Mouse (Mus musculus) megakaryocyte, embryonic 14.5 days (primary cell): ENCODE results near the gene Ccpg1. TPM values are rescaled to one million over a fixed set of nuclear protein-coding genes. Genes with fewer than 3 reads are reported as not detected.

ENCODE experiments used
- H3K27me3 ChIP-seq: replicated peaks from 2 replicates; pipeline ENCODE3; 2012; ENCODE audit warnings: inconsistent platforms
- H3K36me3 ChIP-seq: replicated peaks from 2 replicates; pipeline ENCODE3; 2012; ENCODE audit warnings: low read length, inconsistent platforms, mixed read lengths
- H3K4me1 ChIP-seq: 2 replicates; pipeline ENCODE4 v1.6.1; 2012; ENCODE audit warnings: inconsistent platforms
- H3K4me3 ChIP-seq: replicated peaks from 2 replicates; pipeline ENCODE3; 2012; ENCODE audit warnings: moderate library complexity, mild to moderate bottlenecking, inconsistent platforms
- H3K9me3 ChIP-seq: 2 replicates; pipeline ENCODE4 v1.6.1; 2012; ENCODE audit warnings: inconsistent platforms
- FLI1 ChIP-seq: IDR thresholded peaks from 2 replicates; pipeline ENCODE4 v1.6.1; 2012; ENCODE audit warnings: low read length, inconsistent platforms, mixed read lengths
- GATA1 ChIP-seq: IDR thresholded peaks from 3 replicates; pipeline ENCODE4 v1.6.1; 2012; ENCODE audit warnings: mixed read lengths, low read length, inconsistent platforms, borderline replicate concordance
- polyA plus RNA-seq: library from polyadenylated mRNA; stranded (reverse); fragments of >175 nt; gene quantifications from 2 replicates; pipeline ENCODE4 v1.2.3, GENCODE M21; 2012; ENCODE audit warnings: low replicate concordance; ENCODE audit not compliant: insufficient read depth

Ccpg1 gene
- polyA plus RNA-seq, 1 experiment = 3.9 TPM

DNA sequence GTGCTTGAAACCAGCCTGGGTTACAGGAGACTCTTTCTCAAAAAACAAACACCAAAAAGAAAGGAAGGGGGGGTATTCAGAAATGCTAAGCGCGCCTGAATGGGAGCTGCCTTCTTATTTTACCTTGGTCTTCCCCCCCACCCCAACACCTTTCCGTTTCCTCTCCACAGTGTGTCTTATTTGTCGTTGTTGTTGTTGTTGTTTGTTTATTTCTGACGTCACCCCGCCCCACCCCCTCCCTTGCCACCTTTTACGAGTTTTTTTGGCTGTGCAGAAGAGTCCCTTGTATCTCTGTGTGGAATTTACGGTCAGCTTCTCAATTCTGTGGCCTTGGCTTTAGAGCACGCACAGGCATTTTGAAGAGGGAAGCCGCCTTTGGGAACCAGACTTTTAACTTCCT, 60.5 kb downstream of the Ccpg1 start:
- TF ChIP-seq FLI1 = no peak
- no peak for TF ChIP-seq GATA1
- Histone ChIP-seq H3K4me1 (peaks cover 73% of the 10 kb centered on the region), H3K27me3 (no peaks in the 10 kb centered on the region), H3K9me3 (no peaks in the 10 kb centered on the region), H3K36me3 (peaks cover 33% of the 10 kb centered on the region), H3K4me3 (peak overlapping the region; percentile 99)

DNA sequence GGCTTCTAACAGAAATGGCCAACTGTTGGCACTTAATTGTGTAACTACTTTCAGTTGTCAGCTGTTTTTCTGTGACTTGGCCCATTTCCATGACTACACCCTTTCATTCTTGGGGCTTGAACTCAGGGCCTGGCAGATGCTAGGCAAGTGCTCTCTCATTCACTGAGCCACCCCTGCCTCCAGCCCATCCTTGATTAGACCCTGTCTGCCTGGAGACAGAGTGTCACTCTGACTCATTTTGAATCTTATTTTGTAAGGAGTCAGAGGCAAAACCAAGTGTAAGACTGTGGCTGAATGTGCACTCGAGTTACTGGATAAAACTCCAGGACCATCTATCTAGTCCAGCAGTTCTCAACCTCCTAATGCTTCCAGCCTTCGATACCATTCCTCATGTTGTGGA, 62.7 kb downstream of the Ccpg1 start:
- Histone ChIP-seq H3K4me1 (peaks cover 84% of the 10 kb centered on the region), H3K36me3 (peaks cover 45% of the 10 kb centered on the region)
- no peak for TF ChIP-seq FLI1
- no peak for TF ChIP-seq GATA1

DNA sequence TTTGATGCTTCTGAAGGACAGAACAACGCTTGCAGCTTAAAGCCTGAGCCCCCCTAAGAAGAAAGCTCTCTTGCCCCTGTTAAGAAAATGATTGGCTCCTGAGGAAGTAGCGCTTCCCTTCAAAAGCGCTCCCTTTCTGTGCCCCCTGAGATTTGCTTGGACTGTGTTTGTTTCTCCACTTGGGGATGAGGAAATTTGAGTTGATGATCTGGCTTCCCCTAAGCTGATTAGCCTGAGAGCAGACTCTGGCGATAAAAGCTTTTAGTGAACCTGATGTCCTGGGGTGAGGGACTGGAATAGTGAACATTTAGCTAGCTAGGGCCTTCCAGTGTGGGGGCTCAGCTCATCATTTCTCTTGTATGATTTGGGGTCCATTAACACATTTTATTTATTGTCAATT, 63.7 kb downstream of the Ccpg1 start:
- TF ChIP-seq GATA1 (no peak), FLI1 (no peak)
- Histone ChIP-seq H3K36me3 (peaks cover 52% of the 10 kb centered on the region), H3K4me1 (peaks cover 91% of the 10 kb centered on the region), H3K27me3 (no peaks in the 10 kb centered on the region), H3K4me3 (peak overlapping the region; percentile 7), H3K9me3 (no peaks in the 10 kb centered on the region)

More for the DNA sequence above, 62.7 kb downstream of the Ccpg1 start:
- H3K4me3 ChIP-seq = peak overlapping the region; percentile 76
- H3K27me3 ChIP-seq = no peaks in the 10 kb centered on the region
- no peaks in the 10 kb centered on the region for H3K9me3 ChIP-seq

DNA sequence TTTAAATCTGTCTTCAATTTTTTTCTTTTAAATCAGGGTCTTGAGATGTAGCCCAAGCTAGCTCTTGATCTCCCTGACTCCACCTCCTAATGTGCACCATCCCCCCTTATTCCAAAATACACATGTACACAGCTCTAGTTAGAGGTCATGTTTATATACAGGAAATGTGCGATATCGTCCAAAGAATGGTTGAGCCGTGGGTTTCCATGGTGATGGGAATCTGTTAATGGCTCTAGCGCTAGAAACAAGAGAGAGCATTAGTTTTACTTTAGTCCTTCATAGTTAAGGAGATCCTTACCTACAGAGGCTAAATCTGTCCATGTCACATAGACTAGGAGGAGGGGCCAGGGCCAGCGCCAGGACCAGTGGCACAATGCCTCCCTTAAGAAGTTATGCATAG, 64.6 kb downstream of the Ccpg1 start:
- Histone ChIP-seq H3K36me3 (peaks cover 60% of the 10 kb centered on the region), H3K4me3 (no peak overlapping the region), H3K27me3 (no peaks in the 10 kb centered on the region), H3K9me3 (no peaks in the 10 kb centered on the region), H3K4me1 (peaks cover 90% of the 10 kb centered on the region)
- TF ChIP-seq FLI1 (no peak), GATA1 (no peak)

DNA sequence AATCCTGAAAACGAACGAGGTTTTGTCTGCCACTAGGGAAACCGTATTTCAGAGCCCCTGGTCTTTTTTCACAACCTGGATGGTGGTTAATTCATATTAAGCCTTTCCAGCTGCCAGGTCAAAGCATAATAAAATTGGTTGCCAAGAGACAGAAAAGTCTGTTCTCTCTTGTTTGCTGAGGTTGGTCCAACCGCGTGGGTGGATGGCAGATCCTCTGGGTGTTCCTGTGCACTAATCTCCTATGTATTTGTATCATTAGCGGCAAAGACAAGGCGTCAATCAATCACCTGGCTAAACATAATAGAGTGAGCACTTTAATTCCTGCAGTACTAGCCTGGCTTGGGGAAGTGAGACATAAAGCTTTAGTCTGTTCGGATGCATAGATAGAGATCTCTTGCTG, 65.4 kb downstream of the Ccpg1 start:
- Histone ChIP-seq H3K9me3 (no peaks in the 10 kb centered on the region), H3K36me3 (peaks cover 68% of the 10 kb centered on the region), H3K4me1 (peaks cover 90% of the 10 kb centered on the region), H3K27me3 (no peaks in the 10 kb centered on the region), H3K4me3 (no peak overlapping the region)
- TF ChIP-seq FLI1 (no peak), GATA1 (no peak)

DNA sequence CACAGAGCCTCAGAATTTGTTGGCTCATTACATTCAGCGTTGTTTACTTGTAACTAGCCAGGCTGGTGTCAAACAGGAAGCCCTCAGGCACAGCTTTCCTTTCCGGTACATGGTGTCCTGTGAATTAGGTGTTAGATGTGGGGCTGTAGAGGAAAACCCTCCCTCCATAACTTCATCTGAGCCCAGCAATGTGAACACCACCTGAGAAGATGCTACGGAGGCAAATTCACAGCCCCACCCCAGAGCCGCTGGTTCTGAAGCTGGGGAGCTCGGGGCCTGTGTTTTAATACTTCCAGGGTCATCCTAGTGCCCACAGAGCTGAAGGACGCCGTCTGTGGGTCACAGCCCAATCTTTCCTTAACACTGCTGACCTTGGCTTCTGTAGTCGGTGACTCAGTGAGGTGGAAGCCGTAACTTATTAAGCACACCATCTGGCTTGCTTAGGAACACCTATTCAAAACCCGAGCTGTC, 70.2 kb downstream of the Ccpg1 start:
- Histone ChIP-seq H3K36me3 (peaks cover 84% of the 10 kb centered on the region), H3K9me3 (no peaks in the 10 kb centered on the region), H3K4me1 (peaks cover 76% of the 10 kb centered on the region), H3K4me3 (no peak overlapping the region), H3K27me3 (no peaks in the 10 kb centered on the region)
- TF ChIP-seq FLI1 (no peak), GATA1 (no peak)

DNA sequence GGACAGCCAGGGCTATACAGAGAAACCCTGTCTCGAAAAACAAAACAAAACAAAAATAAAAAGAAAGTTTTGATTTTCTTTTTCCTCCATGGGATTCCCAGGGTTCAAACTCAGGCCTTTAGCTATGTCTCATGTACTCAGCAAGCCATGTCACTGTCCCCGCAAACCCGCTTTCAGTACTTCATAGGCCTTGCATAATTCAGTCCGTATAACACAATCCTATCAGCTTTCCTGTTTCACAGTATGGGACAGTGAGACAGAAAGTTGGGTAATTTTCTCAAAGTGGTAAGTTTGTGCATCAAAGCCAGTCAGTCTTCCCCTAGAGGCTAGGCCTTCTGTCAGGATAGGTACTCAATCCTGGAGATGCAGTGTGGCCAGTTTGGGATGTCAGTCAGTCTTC, 74.0 kb downstream of the Ccpg1 start:
- TF ChIP-seq GATA1 = no peak
- Histone ChIP-seq H3K36me3 (peaks cover 77% of the 10 kb centered on the region), H3K4me1 (peaks cover 66% of the 10 kb centered on the region), H3K4me3 (no peak overlapping the region), H3K27me3 (no peaks in the 10 kb centered on the region), H3K9me3 (no peaks in the 10 kb centered on the region)

DNA sequence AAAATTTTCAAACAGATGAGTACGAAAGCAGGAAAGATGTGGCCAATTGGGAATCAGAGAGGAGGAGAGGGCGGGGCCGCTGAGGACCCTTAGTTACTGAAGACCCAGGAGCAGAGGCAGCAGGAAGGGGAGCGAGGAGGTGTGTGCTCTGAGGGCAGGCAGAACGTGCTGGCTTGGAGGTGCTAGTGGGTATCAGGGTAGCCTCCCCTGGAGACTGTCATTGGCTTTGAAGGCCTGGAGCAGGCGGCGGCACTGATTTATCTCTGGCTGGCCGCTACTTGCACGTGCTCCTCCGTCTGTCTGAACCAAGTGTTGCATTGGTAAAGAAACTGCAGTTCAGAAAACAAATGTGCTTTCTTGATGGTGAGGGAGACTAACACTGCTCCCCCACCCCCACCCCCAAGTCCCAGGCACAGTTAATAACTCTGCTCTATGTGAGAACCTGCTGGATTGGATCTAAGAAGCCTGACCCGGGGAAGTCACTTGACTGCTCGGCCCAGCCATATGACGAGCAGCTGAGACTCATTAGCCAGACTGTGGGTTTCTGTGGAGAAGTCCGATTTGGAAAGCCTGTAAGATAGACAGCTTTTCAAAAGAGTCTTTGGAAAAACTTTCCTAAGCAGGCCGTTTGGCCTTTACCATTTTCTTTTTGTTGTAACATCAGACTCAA, 78.5 kb downstream of the Ccpg1 start:
- Histone ChIP-seq H3K36me3 (peaks cover 59% of the 10 kb centered on the region), H3K4me3 (no peak overlapping the region), H3K9me3 (no peaks in the 10 kb centered on the region), H3K4me1 (peaks cover 79% of the 10 kb centered on the region), H3K27me3 (no peaks in the 10 kb centered on the region)
- TF ChIP-seq FLI1 (no peak), GATA1 (no peak)

Other genes starting within 250 kb of the Ccpg1 start
- gene Prtg, start 178.6 kb upstream of the Ccpg1 start, polyA plus RNA-seq = not detected in 2 replicates
- gene Pygo1, start 59.8 kb upstream of the Ccpg1 start, polyA plus RNA-seq = not detected in 2 replicates
- gene Dyx1c1, start 26.6 kb upstream of the Ccpg1 start, polyA plus RNA-seq = not detected in 2 replicates
- gene Gm44503, start 26.6 kb upstream of the Ccpg1 start, polyA plus RNA-seq = not detected in 2 replicates
- 0.69 and 4.6 TPM in 2 replicates for gene Ccpg1os, start within 50 bp of the Ccpg1 start, polyA plus RNA-seq
- gene Pigb, start 54.9 kb downstream of the Ccpg1 start, polyA plus RNA-seq = 0.79 and 1.1 TPM in 2 replicates
- 2.8 and 34.3 TPM in 2 replicates for gene Rab27a, start 59.4 kb downstream of the Ccpg1 start, polyA plus RNA-seq
- gene Khdc3, start 116.4 kb downstream of the Ccpg1 start, polyA plus RNA-seq = 0.10 TPM in 1 of 2 replicates, not detected in the other
- 1.8 TPM in 1 of 2 replicates, not detected in the other for gene Gm20509, start 117.0 kb downstream of the Ccpg1 start, polyA plus RNA-seq
- gene Rsl24d1, start 128.0 kb downstream of the Ccpg1 start, polyA plus RNA-seq = 5.5 TPM in 1 of 2 replicates, not detected in the other